Mouse (Mus musculus) left cerebral cortex, postnatal 36 days (tissue): ENCODE data around the gene Zfp653. TPM values are rescaled to one million over a fixed set of nuclear protein-coding genes. Genes with fewer than 3 reads are reported as not detected.

Source experiments
- DNase-seq, 2 experiments: peaks; one replicate each; pipeline ENCODE4 v3.0.0; 2021 to 2022; ENCODE audit warnings: low spot score in 2 of 2, mixed read lengths in 1 of 2
- intact Hi-C: fragments of 180-260 bp; cut with DNase I; formaldehyde crosslinking; loops from one replicate; pipeline ENCODE4 v1.15.1; 2025
- total RNA-seq, 2 experiments: library from RNA; stranded (reverse); gene quantifications; 2 replicates each; pipeline ENCODE4 v1.2.3; 2021

Zfp653 gene
- total RNA-seq, result 10 to 100 TPM; 18.7 to 22.8 TPM

DNA sequence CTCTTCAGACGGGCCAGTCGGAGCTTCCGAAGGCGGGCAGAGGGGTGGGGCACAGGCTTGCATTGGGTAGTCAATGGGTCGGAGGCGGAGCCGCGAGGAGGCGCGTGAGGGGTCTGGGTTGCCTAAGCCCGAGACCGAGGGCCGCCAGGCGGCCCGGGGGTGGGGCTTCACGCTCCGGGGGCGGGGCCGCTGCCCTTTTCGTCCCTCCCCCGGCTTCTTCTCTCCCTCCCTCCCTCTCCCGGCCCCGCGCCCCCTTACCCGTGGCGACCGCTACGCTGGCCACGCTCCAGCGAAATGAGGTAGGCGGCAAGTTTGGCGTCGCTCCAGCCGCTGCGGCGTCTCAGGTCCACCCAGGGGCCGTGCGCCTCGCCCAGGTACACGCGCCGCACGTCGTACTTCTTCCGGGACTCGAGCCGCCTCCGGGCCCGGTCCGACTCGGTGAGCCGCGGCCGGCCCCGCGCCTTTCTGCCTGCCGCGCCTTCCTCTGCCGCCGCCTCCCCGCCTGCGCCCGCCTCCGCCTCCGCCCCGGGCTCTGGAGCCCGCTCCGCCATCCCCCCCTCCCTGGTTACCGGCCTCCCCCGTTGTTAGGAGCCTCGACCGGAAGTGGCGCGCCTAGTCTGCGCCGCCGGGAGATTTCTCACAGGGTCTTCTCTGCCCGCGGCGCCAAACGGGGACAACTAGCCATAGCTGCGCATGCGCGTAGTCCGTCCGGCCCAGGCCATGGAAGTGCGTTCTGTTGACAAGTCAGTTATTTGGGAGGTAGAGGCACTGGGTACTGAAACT, at the start of gene Zfp653, which contains the start of gene Gm49318:
Zfp653 (minus strand) TSS at position 586 of the 783 bp plus-strand sequence.
Gm49318 (minus strand) TSS at position 469 of the 783 bp plus-strand sequence.
- DNase-seq, result peak; percentile 97 to 98
- intact Hi-C loops, result loop anchor here (2.0 kb wide), 2 partner anchors 46 to 84 kb away; partner anchors contain the start of gene Elof1

GRCm38 (mm10) chr9:22119543-22119942, 48.4 kb upstream of the Zfp653 start:
- peak; percentile 42 to 54 for DNase-seq
- intact Hi-C loops, result no loop called here

GRCm38 (mm10) chr9:22117754-22118456, 46.7 kb upstream of the Zfp653 start:
- intact Hi-C loops, result loop anchor here (1.0 to 2.0 kb wide), 2 partner anchors 33 to 47 kb away; partner anchors contain the start of genes Ecsit, Gm49318 and Zfp653
- DNase-seq, result peak; percentile 20 to 34

DNA sequence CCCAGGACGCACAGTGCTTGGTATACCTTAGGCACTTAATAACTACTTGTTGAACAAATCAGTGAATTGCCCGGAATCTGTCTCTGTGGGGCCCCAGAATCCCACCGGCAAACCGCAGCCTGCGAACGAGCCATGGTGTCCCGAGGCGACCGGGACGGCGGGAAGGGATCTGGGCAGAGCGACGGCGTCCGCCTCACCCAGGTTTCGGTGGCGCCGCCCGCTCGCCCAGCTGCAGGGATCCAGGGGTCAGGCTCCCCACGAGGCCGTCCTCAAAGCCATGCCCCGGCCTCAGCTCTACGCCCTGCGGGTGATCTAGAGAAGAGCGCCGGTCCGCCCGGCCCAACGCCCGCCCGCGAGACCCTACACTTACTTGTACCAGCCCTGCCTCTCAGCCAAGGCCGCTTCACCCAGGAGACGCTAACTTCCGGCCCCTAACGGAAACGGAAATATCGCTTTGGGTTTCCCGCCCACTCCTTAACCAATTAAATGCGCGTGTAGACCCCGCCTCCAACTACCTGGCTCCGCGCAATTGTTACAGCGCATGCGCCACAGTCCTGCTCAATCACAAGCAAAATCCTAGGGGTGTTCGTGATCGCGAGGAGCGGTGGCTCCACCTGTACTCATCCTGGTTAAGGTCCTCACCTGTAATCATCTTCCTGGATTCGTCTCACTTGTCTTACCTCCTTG, 45.7 kb upstream of the Zfp653 start, which contains the start of gene Elof1:
Elof1 (minus strand) TSS at position 433 of the 687 bp plus-strand sequence.
- peak; percentile 92 to 95 for DNase-seq
- intact Hi-C loops, result loop anchor here (1.0 to 2.0 kb wide), 2 partner anchors 32 to 46 kb away; partner anchors contain the start of genes Ecsit, Gm49318 and Zfp653

DNA sequence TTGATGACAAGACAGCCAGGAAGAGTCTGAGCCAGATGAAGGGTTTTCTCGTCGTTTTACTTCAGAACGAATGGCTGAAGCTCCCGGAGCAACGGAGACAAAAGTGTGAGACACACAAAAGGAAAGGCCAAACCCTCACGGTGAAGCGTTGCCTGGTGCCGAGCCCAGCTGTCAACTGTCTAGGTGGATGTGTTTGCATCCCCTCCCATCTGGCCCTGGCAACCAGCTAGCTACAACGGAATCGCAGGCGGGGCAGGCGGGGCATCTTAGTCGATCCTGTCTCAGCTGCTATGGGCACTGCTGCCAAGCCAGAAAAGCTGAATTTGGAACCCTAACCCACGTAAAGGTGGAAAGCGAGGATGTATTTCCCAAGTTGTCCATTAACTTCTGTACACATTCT, 44.9 kb upstream of the Zfp653 start:
- DNase-seq, result no peak
- intact Hi-C loops, result loop anchor here (2.0 kb wide), 1 partner anchor 45 kb away; the partner anchor contains the start of genes Gm49318 and Zfp653

DNA sequence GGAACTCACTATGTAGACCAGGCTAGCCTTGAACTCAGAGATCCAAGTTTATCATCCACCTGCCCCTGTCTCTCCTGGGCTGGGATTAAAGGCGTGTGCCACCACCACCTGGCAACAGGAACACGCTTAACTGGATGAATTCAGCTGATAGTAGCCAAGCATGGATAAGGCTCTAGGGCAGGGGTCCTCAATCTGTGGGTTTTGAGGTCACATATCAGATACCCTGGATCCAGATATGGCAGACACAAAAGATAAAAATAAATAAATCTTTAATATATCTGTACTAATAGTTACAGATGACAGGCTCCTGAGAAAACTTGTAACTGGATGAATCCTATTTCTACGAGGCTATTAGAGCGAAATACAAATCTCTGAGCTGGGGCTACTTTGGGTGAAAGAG, 44.5 kb upstream of the Zfp653 start:
- intact Hi-C loops, result loop anchor here (2.0 kb wide), 1 partner anchor 45 kb away; the partner anchor contains the start of genes Gm49318 and Zfp653
- no peak for DNase-seq

- no peak for DNase-seq
- intact Hi-C loops, result no loop called here
These were observed 37.0 kb upstream of the Zfp653 start for GRCm38 (mm10) chr9:22108194-22108593.

GRCm38 (mm10) chr9:22099922-22100321, 28.7 kb upstream of the Zfp653 start:
- intact Hi-C loops, result loop anchor here (5.0 kb wide), 1 partner anchor 42 kb away; no protein-coding TSS in a partner anchor
- DNase-seq, result no peak

DNA sequence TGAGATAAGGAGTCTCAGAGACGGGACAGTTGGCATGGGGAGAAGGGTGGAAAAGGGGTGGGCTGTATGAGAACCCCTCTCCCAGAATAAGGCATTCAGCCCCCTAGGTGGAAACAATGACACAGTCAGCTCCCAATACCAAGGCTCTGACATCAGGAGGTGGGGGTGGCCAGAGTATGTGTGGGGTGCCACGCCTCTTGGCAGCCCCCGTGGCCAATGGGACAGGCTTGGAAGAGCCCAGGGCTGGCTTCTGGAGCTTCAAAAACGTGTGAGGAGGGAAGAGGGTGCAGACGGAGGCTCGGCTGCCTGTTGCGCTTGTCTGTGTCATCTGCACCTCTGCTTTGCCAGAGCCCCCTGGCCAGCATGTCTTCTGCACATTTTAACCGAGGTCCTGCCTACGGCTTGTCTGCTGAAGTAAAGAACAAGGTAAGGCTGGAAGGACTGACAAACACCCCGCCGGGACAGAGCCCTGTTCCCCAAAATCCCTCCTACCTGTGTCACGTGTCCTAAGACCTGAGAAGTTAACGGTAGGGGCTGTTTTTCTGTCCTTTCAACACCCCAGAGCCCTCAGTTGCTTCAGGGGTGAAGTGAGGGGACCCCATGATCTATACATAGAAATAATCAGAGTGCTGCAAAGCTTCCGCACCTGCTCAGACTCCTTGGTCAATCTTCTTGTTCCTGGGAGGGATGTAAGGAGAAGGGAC, 28.0 kb upstream of the Zfp653 start, which contains the start of gene Cnn1:
Cnn1 (plus strand) TSS at position 224 of the 704 bp plus-strand sequence.
- no peak for DNase-seq
- intact Hi-C loops, result loop anchor here (5.0 kb wide), 1 partner anchor 43 kb away; no protein-coding TSS in a partner anchor

DNA sequence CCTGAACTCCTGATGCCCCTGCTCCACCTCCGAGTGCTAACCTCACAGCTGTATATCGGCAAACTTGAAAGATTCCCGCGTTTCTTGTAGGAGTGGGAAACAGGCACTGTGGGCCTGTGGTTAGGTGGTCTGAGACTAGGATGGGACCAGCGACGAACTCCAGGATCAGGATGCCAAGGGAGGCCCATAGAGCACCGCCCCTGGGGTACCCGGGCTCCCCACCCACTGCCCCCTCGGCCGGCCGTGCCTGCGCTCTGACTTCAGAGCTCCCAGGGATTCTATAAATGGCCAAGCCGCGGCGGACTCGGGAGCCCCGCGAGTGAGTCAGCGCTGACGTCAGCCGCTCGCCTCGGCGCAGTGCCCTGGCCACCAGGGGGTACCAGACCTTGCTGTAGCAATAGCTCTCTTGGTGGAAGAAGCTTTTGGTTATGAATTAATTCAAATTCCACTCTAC, 24.7 kb upstream of the Zfp653 start:
- intact Hi-C loops, result loop anchor here (5.0 kb wide), 1 partner anchor 46 kb away; no protein-coding TSS in a partner anchor

DNA sequence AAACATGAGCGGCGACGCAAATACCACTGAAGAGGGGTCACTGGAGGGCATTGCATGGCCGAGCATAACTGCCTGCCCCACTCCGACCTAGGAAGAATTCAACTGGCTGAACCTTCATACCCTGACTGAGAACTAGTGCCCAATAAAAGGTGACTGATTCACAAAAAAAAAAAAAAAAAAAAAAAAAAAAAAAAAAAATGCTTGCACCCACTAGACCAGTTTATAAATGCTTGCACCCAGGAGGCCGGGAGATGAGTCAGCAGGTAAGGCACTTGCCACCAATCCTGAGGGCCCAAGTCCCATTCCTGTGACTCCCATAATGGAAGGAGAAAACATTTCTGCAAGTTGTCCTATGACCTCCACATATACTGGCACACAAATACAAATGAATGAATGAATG, 21.6 kb upstream of the Zfp653 start:
- DNase-seq, result no peak
- intact Hi-C loops, result no loop called here

More for the DNA sequence above, 24.7 kb upstream of the Zfp653 start:
- DNase-seq, result peak; percentile 61 to 76

GRCm38 (mm10) chr9:22089986-22090385, 18.8 kb upstream of the Zfp653 start:
- no peak for DNase-seq
- intact Hi-C loops, result no loop called here

GRCm38 (mm10) chr9:22089281-22089680, 18.1 kb upstream of the Zfp653 start:
- intact Hi-C loops, result no loop called here
- no peak for DNase-seq

GRCm38 (mm10) chr9:22087034-22087618, 15.9 kb upstream of the Zfp653 start:
- intact Hi-C loops, result no loop called here
- DNase-seq, result no peak

- intact Hi-C loops, result no loop called here
- DNase-seq, result no peak
These were observed 14.8 kb upstream of the Zfp653 start for GRCm38 (mm10) chr9:22086012-22086411.

GRCm38 (mm10) chr9:22085022-22085834, 14.1 kb upstream of the Zfp653 start, which contains the start of gene Ecsit:
Gene Ecsit, minus strand, starts transcription at chr9:22085438.
- intact Hi-C loops, result loop anchor here (1.0 kb wide), 1 partner anchor 32 kb away; the partner anchor contains the start of gene Elof1

DNA sequence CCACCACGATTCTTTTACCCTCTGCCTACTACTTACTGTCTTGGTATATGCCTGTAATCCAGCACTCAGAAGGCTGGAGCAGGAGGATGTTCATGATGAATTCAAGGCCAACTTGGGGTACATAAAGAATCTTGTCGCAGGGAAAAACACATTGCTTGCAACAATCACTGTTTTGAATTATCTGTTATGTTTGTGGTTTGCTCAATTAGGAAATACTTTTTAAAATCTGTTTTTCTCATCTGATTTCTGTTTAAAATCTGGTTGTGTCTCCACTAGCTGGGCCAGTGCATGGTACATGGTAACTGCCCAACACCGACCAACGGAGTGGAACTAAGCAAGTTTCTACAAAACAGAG, 13.5 kb upstream of the Zfp653 start:
- no peak for DNase-seq
- intact Hi-C loops, result loop anchor here (1.0 kb wide), 1 partner anchor 33 kb away; the partner anchor contains the start of gene Elof1

More at GRCm38 (mm10) chr9:22085022-22085834, 14.1 kb upstream of the Zfp653 start, which contains the start of gene Ecsit:
- DNase-seq, result peak; percentile 91 to 96
